Mouse (Mus musculus): ENCODE results near the gene Inpp5a. TPM values are rescaled to one million over a fixed set of nuclear protein-coding genes. Genes with fewer than 3 reads are reported as not detected.

Inpp5a gene
- polyA plus RNA-seq, 1 experiment from 2014 or later: 58.4 TPM

DNA sequence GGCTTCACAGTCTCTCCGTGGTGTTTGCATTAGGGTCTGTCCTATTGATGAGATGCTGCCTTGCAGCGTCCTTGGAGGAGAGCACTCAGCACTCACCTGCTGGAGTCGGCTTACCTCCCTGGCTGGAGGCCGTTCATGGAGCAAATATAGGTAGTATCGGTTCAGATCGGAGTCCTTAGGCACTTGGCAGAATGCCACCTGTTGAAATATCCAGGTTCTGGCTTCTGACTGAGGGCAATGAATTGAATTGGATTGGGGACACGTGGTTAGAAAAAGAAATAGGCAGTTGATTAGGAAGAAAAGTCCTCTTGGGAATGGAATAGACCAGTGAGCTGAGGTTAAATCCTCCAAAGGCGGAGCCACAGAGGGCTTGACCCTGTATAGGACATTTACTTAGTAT, 12.9 kb downstream of the Inpp5a start:
- Histone ChIP-seq H3K9ac (no peak overlapping the region), H3K27me3 (replicated peaks) (no peaks in the 10 kb centered on the region), H3K27ac (replicated peaks) (no peak overlapping the region), H3K4me2 (no peak overlapping the region), H3K9me3 (no peaks in the 10 kb centered on the region), H3K36me3 (peaks cover 11% of the 10 kb centered on the region), H3K4me1 (peaks cover 70% of the 10 kb centered on the region), H3K4me3 (no peak overlapping the region)
- no peak for ATAC-seq (ENCODE audit: extremely low read depth, insufficient number of reproducible peaks, low FRiP score, low TSS enrichment)
- WGBS: 64% methylated on average over 8 of the region's 8 CpGs

DNA sequence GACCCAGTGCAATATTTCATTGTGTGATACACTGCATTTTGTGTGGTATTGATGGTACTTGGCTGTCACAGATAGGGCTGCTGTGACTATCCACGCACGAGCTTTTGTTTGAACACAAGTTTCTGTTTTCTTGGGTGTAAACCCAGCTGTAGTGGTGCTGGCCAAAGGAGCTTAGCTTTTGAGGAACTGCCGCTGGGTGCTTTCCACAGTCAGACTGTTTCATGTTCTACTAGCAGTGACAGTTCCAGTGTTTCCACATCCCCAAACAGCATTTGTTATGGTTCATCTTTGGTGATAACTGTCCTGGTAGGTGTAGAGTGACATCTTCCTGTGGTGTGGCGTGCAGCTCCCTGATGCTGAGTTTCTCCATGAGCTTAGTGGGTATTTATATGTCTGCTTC, 13.8 kb downstream of the Inpp5a start:
- Histone ChIP-seq H3K9me3 (no peaks in the 10 kb centered on the region), H3K4me2 (no peak overlapping the region), H3K36me3 (peaks cover 11% of the 10 kb centered on the region), H3K9ac (no peak overlapping the region), H3K27me3 (replicated peaks) (no peaks in the 10 kb centered on the region), H3K27ac (replicated peaks) (no peak overlapping the region), H3K4me3 (no peak overlapping the region), H3K4me1 (peaks cover 72% of the 10 kb centered on the region)
- WGBS: 77% methylated on average over 4 of the region's 4 CpGs
- no peak for ATAC-seq (ENCODE audit: extremely low read depth, insufficient number of reproducible peaks, low FRiP score, low TSS enrichment)

DNA sequence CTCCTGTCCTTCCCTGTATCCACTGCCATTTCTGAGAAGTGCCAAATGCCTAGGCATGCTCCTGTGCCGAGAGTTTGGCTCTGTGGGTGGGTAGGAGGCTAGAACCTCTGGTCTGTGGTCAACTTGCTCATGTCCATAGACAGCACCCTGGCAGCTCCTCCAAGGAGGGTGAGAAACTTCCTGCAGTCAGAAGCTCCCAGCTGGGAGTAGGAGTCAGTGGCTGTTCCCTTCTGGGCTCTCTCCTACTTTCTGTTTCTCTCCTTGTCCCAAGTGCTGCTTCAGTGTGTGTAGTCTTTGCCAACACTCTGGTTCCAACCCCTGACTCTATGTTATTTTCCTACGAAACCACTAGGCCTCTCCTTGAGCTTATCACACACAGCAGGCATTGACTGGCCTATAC, 17.7 kb downstream of the Inpp5a start:
- Histone ChIP-seq H3K4me2 (no peak overlapping the region), H3K4me3 (no peak overlapping the region), H3K27me3 (replicated peaks) (no peaks in the 10 kb centered on the region), H3K4me1 (peaks cover 66% of the 10 kb centered on the region), H3K9ac (no peak overlapping the region), H3K36me3 (peaks cover 11% of the 10 kb centered on the region), H3K27ac (replicated peaks) (no peak overlapping the region), H3K9me3 (no peaks in the 10 kb centered on the region)
- no peak for ATAC-seq (ENCODE audit: extremely low read depth, insufficient number of reproducible peaks, low FRiP score, low TSS enrichment)
- 72% methylated on average over 2 of the region's 2 CpGs for WGBS

GRCm38 (mm10) chr7:139407966-139408365, 19.1 kb downstream of the Inpp5a start:
- Histone ChIP-seq H3K27ac (replicated peaks) (no peak overlapping the region), H3K9ac (no peak overlapping the region), H3K27me3 (replicated peaks) (no peaks in the 10 kb centered on the region), H3K4me1 (peaks cover 66% of the 10 kb centered on the region), H3K9me3 (no peaks in the 10 kb centered on the region), H3K4me3 (no peak overlapping the region), H3K36me3 (peaks cover 11% of the 10 kb centered on the region), H3K4me2 (no peak overlapping the region)
- ATAC-seq (ENCODE audit: extremely low read depth, insufficient number of reproducible peaks, low FRiP score, low TSS enrichment): no peak

GRCm38 (mm10) chr7:139409903-139410302, 21.0 kb downstream of the Inpp5a start:
- Histone ChIP-seq H3K4me2 (no peak overlapping the region), H3K27ac (replicated peaks) (0 out of 2 replicates have a peak overlapping the region, but pooled peaks have one; percentile 33), H3K27me3 (replicated peaks) (no peaks in the 10 kb centered on the region), H3K36me3 (peaks cover 9% of the 10 kb centered on the region), H3K4me1 (peaks cover 79% of the 10 kb centered on the region), H3K9ac (no peak overlapping the region), H3K9me3 (no peaks in the 10 kb centered on the region), H3K4me3 (no peak overlapping the region)
- WGBS: 46% methylated on average over 5 of the region's 5 CpGs
- ATAC-seq (ENCODE audit: extremely low read depth, insufficient number of reproducible peaks, low FRiP score, low TSS enrichment): no peak

- Histone ChIP-seq H3K27ac (replicated peaks) (peak overlapping the region; percentile 49), H3K9ac (peak overlapping the region; percentile 21; the same call in 1 of the 2 replicates), H3K27me3 (replicated peaks) (no peaks in the 10 kb centered on the region), H3K36me3 (no peaks in the 10 kb centered on the region), H3K9me3 (no peaks in the 10 kb centered on the region), H3K4me3 (no peak overlapping the region), H3K4me1 (peaks cover 91% of the 10 kb centered on the region), H3K4me2 (no peak overlapping the region)
- 30% methylated on average over 8 of the region's 8 CpGs for WGBS
- ATAC-seq (ENCODE audit: extremely low read depth, insufficient number of reproducible peaks, low FRiP score, low TSS enrichment): no peak
Measured at GRCm38 (mm10) chr7:139412223-139412950, 23.5 kb downstream of the Inpp5a start.

GRCm38 (mm10) chr7:139413400-139413799, 24.5 kb downstream of the Inpp5a start:
- Histone ChIP-seq H3K27me3 (replicated peaks) (no peaks in the 10 kb centered on the region), H3K27ac (replicated peaks) (no peak overlapping the region), H3K4me1 (peaks cover 91% of the 10 kb centered on the region), H3K4me3 (no peak overlapping the region), H3K4me2 (no peak overlapping the region), H3K9ac (0 out of 2 replicates have a peak overlapping the region, but pooled peaks have one; percentile 21), H3K9me3 (no peaks in the 10 kb centered on the region), H3K36me3 (no peaks in the 10 kb centered on the region)
- ATAC-seq (ENCODE audit: extremely low read depth, insufficient number of reproducible peaks, low FRiP score, low TSS enrichment): no peak
- WGBS: 52% methylated on average over 3 of the region's 3 CpGs

DNA sequence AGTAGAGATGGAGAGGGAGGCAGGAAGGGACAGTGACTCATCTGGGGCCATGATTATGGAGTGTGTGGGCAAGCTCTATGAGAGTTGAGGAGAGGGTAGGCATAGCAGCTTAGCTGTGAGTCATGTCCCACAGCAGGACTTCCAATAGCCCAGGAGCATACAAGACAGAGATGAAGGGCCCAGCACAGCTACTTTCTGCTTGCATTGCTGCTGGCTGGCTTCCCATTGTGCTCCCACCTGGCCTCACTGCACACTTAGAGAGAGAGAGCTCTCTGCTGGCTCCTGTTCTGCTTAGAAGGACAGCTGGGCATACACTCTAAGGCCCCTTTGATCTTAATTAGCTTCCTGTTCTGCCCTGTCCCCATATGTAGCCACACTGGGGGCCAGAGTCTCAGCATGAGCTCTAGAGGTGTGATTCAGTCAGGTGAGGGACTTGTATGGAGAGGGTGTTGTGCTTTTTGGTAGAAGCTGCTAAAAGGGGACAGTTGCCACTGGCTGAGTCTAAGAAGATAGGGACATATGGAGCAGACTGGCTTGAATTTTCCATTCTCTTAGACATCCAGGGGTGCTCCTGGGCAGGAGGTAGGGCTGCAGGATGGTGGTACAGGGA, 26.8 kb downstream of the Inpp5a start:
- Histone ChIP-seq H3K27me3 (replicated peaks) (no peaks in the 10 kb centered on the region), H3K27ac (replicated peaks) (peak overlapping the region; percentile 63), H3K36me3 (no peaks in the 10 kb centered on the region), H3K4me2 (no peak overlapping the region), H3K4me3 (no peak overlapping the region), H3K9ac (no peak overlapping the region), H3K4me1 (peaks cover 91% of the 10 kb centered on the region), H3K9me3 (no peaks in the 10 kb centered on the region)
- no peak for ATAC-seq (ENCODE audit: extremely low read depth, insufficient number of reproducible peaks, low FRiP score, low TSS enrichment)

DNA sequence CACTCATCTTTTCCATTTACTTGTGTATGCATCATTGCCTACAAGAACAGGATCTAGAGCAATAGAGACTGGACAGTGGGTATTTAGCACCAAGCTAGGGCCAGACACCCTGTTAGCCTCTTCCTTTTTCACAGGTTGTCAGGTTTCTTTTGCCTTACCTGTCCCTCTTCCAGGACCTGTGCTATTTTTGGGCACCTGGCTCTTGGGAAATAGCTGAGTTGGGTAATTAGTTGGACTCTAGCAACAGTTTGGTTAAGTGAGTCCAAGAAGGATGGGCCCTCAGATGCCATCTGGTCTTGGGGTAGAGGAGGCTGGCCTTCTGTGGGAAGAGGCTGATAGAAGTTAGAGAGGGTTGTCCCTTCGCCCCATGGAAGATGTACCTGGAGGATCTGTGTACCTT, 29.5 kb downstream of the Inpp5a start:
- Histone ChIP-seq H3K27ac (replicated peaks) (no peak overlapping the region), H3K4me1 (peaks cover 65% of the 10 kb centered on the region), H3K36me3 (peaks cover 3% of the 10 kb centered on the region; the same call in 1 of the 2 replicates), H3K27me3 (replicated peaks) (no peaks in the 10 kb centered on the region), H3K4me2 (no peak overlapping the region), H3K9ac (no peak overlapping the region), H3K4me3 (no peak overlapping the region), H3K9me3 (no peaks in the 10 kb centered on the region)
- ATAC-seq (ENCODE audit: extremely low read depth, insufficient number of reproducible peaks, low FRiP score, low TSS enrichment): no peak
- 92% methylated on average over 1 of the region's 1 CpGs for WGBS

DNA sequence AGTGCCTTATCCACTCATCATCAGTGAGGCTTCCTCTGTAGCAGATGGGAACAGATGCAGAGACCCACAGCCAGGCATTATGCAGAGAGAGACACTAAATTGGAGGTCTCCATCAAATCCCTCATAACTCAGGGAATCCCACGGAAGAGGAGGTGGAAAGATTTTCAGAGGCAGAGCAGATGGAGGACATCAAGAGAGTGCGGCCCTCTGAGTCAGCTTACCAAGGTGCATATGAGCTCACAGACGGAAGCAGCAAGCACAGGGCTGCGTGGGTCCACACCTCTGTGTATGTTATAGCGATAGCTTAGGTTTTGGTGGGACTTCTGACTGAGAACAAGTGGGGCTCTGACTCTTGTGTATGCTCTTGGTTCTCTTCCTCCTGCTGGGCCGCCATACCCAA, 33.9 kb downstream of the Inpp5a start:
- Histone ChIP-seq H3K9me3 (no peaks in the 10 kb centered on the region), H3K4me1 (peaks cover 26% of the 10 kb centered on the region), H3K4me2 (no peak overlapping the region), H3K9ac (no peak overlapping the region), H3K4me3 (no peak overlapping the region), H3K27ac (replicated peaks) (no peak overlapping the region), H3K27me3 (replicated peaks) (no peaks in the 10 kb centered on the region), H3K36me3 (peaks cover 22% of the 10 kb centered on the region)
- 84% methylated on average over 6 of the region's 6 CpGs for WGBS
- no peak for ATAC-seq (ENCODE audit: extremely low read depth, insufficient number of reproducible peaks, low FRiP score, low TSS enrichment)

DNA sequence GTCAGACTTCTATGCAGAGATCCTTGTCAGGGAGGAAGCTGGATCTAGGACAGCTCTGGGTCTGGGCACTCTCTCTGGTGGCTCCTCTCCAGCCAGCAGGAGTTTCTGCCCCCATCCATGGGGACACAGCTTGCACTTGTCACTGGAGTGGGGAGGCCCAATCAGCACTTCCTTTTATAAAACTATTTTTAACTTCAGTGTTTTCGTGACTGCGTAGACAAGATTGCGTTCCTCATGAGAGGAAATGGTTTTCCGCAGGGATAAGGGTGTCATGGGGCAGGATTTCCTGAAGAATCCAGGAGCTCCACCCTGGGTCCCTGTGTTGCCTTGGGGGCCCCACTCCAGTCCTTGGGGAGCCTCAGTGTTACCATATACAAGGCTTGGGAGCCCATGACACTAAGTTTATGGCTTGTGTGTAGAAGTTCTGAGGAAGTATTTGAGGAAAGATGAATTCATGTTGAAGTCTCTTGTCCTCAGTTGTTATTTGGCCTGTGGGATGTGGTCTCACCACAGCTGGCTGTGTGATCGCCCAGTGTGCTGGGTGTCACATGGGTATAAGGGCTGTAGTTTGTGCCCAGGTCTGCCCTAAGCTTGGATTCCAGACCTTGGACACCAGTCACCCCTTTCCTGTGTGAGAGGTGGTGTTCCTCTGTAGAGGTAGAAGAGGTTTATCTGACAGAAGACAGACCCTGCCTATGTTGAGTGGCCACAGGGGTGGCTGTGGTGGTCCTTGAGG, 45.4 kb downstream of the Inpp5a start:
- 19% methylated on average over 5 of the region's 5 CpGs for WGBS
- peak overlapping the region; percentile 35 for H3K4me2 ChIP-seq
- peak; percentile 67 for ATAC-seq (ENCODE audit: extremely low read depth, insufficient number of reproducible peaks, low FRiP score, low TSS enrichment)
- no peak overlapping the region for H3K4me3 ChIP-seq
- H3K4me1 ChIP-seq: peaks cover 59% of the 10 kb centered on the region
- peak overlapping the region; percentile 74 for H3K27ac ChIP-seq (replicated peaks)
- peaks cover 8% of the 10 kb centered on the region for H3K36me3 ChIP-seq
- no peaks in the 10 kb centered on the region for H3K27me3 ChIP-seq (replicated peaks)
- H3K9ac ChIP-seq: peak overlapping the region; percentile 28; the same call in 1 of the 2 replicates
- H3K9me3 ChIP-seq: no peaks in the 10 kb centered on the region

Measured in heart, embryonic 13.5 days (tissue).